Mouse (Mus musculus) embryo, embryonic 11 days (tissue): ENCODE data around the gene Ube2t.

Experiments used
- DNase-seq: peaks from one replicate; pipeline ENCODE4 v3.0.0-alpha.2; 2015

Ube2t gene

DNA sequence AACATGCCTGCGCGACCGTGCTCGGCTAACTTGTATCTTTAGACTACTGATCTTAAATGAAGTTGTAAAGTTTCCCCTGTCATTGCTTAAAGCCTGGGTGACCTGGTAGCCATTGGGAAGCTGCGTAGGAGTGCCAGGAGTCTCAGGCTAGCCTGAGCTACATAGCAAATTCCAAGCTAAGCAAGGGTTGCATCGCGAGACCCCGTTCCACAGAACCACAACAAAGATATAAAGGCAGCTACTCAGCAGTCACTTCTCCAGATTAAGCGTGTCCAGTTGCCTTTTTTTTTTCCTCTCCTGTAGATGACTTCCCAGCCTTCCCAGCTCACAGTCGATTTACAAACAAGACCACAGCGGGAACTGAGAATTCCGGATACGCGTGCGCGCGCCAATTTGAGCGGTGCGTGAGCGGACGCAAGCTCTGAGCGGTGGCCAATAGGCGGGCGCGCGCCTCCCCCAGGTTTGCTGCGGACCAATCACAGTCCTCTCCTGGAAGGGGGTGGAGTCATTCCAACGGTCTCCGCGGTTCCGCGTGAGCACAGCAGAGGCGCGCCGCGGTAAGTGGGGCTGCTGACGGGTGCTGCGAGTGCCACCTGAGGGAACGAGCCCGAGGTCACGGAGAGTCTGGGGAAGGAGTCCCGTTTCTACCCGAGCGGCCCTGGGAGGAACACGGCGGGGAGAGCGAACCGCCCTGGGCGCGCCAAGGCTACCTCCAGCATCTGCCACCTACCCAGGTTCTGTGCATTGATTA, at the start of gene Ube2t:
Ube2t (plus strand) TSS at position 513 of the 751 bp plus-strand sequence.
- DNase-seq, result peak; percentile 98

DNA sequence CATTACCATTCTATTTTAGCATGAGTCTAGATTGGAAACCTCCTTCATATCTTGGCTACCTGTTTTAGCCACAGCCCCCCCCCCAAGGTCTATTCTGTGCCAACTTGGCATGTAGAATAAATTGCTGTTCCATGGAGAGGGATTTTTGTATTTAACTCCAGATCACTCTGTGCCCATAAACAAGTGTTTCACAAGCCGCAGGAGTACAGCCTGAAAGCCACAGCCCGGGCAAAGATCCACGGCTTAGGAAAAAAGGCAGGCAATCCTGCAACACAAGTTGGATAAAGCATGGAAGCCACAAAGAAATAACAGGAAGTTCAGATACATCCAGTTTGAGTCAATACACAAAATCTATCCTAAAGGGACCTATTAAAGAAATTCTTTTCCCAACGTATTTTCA, 48.8 kb upstream of the Ube2t start:
- no peak for DNase-seq

DNA sequence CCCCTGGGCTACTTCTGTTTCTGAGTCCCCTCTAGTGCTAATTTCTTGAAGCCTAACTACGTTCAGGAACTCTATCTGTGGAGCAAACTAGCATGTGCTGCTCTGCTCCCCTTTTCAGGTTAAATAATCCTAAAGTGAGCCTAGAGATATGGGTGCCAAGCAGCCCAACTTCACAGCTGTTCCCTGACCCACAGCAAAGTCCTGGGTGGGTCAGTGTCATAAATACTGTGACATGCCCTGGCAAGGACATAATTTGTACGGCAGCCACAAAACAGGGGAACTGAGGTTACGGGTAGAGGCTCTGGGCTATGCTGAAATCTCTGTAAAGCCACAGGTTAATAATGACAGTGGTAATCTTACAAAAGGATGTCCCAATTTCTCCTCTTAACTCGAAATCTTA, 46.9 kb upstream of the Ube2t start:
- DNase-seq, result no peak

DNA sequence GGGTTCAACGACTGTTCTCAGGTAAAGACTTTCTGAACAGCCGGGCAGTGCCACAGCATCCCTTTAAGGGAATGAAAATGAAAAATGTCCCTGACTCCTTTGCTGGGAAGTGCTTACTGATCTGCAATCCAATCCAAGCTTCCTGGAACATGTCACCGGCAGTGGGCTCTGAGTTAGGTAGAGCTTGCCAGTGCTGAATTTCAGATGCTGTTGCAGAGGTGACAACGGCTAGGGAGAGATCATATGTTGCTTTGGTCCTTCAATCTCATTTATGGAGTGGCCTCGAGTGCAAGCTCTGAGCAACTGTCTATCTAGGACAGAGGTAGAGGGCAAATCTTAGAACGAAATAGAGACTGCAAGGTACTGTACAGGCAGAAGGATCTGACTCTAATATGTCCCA, 43.4 kb upstream of the Ube2t start:
- DNase-seq, result no peak

DNA sequence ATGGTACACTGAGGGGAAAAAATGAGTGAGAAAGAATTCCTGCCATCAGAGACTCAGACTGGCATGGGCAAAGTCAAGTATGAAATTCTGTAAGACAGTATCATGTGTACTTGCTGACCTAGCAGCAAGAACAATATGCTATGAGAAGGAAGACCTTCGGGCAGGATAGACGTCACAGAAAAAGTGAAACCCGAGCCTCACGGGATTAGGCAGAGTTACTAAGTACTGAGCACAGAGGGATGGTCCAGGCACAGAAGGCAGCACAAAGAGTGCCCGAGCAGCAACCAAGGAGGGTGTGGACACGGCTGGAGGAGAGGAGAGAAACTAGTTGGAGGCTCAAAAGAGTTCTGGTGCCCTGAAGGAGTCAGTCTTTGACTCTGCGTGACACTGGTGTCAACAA, 29.9 kb upstream of the Ube2t start:
- peak; percentile 11 for DNase-seq

DNA sequence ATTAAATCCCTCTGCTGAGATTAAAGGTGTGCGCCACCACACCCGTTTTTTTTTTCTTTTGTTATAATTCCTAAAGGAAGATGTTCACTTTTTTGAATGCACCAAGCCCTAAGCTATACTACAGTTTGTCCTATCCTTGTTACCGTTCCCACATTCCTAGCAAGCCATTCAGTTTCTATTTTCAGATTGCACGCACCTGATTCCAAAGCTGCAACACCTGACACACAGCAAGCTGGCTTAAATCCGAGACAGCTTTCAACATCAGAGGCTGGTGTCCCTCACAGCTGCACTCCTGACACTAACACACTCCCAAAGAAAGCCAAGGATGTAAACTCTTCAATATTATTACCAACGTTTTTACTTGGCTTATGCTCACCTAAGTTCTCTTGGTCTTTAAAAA, 26.0 kb upstream of the Ube2t start:
- DNase-seq, result no peak

DNA sequence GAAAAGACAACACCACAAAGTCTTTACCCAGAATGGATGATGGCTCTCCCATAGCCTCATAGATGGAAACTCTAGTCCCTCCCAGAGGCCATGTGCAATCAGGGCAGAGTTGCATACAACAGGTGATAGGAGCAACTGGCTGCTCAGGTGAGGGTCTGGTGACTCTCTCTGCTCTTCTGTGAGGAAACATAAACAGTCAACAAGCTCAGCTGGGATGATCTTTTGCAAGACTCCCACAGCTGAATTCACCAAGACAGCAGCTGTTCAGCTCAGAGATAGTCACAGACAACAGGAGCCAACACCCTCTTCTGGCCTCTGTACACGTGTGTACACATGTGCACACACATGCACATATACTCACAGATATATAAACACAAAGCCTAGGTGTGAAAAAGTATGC, 24.1 kb upstream of the Ube2t start:
- DNase-seq, result no peak

DNA sequence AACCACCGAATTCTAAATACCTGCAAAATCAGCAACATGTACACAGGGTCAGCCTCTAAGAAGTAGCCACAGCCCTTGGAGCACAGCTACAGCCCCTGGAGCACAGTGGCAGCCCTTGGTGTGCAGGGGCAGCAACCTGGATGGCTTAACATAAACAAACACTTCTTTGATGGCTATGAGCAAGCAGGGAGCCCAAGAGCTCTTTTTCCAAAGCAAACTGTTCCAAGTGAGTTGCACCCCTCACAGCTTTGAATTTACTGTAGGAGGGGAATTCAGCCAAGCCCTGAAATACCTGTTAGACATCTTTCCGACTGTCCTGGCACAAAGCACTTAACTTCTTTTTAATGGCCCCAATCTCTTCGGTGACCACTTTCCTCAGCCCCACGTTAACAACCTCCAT, 21.5 kb upstream of the Ube2t start:
- DNase-seq, result no peak

DNA sequence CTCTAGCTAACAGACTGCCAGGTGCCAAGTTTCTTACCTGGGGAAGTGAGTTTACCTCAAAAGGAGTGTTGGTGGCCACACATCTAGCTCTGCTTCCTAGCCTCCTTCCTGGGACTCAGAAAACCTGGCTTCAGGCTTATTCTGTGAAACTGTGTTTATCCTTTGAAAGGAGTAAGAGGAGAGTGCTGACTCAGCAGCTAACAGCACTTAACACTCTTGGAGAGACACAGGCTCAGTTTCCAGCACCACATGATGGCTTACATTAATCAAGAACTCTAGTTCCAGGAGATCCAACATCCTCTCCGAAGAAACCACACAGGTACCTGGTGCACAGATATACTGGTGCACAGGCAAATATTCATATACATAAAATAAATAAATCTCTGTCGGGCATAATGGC, 19.5 kb upstream of the Ube2t start:
- no peak for DNase-seq

DNA sequence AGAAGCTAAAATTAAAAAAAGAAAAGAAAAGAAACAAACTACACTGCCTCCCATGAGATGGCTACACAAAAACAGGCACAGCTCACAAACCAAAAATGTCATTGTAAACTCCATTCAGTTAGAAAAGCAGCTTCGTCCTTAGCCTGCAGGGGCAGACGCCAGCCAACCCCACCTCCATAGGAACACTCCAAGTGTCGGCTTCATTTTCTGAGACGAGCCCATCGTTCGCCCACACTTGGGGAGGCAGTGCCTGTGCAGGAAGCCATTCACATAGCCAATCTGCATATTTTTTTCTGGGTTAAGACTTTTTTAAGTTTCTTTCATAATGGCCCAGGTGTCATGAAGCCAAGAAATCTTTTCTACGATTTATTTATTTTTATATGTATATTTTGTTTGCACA, 14.8 kb upstream of the Ube2t start:
- no peak for DNase-seq

DNA sequence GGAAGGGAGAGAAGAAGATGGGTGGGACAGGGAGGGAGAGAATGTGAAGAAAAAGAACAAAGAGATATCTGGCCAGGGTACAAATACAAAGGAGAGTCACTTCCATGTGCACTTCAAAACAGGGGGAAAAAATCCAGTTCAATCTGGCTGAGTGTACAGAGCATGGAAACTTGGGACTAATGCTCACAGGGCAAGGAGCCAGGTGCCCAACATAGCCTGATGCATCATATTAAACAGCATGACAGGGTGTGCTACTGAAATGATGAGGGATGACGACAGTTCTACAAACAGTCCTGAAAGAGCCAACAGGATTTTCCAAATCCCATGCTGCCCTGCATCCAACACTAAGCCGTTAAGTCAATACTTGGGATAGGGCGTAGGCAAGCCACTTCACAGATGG, 12.4 kb upstream of the Ube2t start:
- no peak for DNase-seq

DNA sequence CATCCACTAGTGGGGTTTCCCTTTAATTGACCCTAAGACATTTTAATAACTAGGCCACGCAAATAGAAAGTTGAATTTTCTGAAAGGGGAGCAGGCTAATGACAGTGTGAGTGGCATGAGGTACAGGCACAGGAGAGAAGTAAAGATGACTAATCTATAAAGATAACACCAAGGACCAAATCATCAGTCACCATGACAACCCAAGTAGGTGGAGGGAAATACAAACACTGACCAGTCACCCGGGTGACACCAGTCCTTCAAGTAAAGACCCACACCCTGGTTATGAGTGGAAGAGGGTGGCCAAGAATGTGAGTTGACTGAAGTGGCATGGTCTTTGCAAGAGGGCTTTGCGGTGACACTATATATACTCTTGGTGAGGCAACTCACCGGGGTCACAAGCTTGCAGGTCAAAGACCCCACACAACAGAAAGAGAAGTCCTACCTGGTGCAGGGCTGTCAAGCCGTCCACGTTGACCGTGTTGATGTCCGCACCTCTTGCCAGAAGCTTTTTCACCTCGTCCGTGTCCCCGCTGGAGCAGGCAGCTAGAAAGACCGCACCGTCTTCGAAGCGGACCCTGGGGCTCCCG, 7.2 kb upstream of the Ube2t start:
- DNase-seq, result no peak

DNA sequence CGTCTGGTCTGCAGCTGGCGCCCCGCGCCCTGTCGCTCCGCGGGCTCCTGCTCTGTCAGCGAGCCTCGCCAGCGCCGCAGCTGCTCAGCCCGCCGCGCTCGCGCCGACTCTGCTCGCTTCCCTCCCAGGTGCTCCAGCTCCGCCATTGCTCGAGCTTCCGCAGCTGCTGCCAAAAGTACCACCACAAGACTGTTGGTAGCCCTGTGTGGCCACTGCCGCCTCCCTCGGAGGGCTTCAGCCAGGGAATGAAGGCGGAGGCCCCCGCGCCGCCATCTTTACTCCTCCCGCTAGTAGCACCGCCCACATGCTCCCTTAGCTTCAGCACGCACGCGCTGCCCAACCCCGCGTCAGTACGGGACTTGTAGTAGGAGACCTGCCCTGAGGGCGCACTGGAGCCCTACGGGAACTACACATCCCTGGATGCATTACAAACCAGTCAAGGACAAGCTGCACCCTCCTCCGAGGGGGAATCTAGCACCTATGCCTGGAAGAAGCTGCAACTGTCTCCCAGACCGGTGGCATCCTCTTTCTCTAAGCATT, 6.7 kb upstream of the Ube2t start, which contains the start of gene Ppp1r12b:
Ppp1r12b (minus strand) TSS at position 306 of the 540 bp plus-strand sequence.
- peak; percentile 98 for DNase-seq

DNA sequence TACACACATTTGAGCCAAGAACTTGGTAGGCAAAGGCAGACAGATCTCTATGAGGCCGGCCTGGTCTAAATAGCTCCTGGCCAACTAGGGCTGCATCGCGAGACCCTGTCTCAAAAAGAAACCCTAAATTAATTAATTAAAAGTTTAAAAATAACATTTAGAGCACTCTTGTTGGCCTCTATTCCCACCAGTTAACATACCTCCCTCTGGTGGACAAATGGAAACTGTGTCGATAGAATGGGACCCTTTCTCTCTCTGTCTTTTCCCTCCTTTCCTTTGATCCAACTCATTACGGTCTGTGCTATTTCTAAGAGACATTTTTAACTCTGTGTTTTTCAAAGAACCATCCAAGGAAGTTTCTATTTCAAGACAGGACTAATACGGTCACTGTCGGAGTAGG, 1.7 kb upstream of the Ube2t start:
- no peak for DNase-seq

DNA sequence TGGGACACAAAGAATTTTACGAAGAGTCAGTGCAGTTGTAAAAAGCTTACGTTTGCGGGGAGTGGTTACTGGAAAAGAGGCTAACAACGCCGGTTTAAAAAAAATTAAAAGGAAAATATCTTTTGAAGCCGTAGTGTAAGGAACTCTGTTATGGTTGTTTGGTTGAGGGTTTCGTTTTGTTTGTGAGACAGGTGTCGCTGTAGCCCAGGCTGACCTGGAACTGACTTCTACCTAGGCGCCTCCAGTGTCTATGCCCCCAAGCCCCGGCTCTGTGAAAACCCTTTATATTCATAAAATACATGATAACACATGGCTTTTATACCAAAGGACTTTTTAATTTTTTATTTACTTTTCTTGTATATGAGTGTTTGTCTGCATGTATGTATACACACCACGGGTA, 456 bp downstream of the Ube2t start:
- DNase-seq, result peak; percentile 28

DNA sequence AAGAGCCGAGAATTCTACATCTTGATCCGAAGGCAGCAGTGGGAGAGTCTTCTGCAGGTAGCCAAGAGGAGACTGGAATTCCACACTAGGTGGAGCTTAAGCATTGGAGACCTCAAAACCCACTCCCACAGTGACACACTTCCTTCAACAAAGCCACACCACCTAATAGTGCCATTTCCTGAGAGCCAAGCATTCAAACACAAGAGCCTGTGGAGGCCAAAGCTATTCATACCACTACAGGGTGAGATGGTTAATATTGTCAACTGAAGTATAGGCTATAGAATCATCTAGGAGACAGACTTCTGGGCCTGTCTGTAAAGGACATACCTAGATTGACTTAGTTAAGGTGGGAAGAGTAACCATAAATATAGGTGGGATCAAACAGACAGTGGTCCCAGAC, 3.1 kb downstream of the Ube2t start:
- DNase-seq, result no peak

DNA sequence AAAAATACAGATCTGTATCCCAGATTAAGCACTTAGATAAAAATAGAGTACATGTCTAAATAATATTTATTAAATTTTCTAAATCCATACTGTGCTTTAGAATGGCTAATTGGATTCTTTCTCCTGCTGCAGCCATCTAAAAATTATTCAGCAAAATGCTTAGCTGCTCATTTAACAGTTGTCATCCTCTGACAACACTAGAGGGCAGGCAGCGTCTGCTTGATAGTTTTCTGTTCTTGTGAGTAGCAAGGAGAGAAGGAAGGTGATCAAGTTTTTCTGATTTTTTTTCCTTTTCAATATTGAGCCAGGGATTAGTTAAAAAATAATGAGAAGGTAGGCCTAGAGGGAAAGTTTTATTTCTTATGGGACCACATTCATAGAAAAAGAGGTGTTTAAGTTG, 10.6 kb downstream of the Ube2t start:
- DNase-seq, result no peak

DNA sequence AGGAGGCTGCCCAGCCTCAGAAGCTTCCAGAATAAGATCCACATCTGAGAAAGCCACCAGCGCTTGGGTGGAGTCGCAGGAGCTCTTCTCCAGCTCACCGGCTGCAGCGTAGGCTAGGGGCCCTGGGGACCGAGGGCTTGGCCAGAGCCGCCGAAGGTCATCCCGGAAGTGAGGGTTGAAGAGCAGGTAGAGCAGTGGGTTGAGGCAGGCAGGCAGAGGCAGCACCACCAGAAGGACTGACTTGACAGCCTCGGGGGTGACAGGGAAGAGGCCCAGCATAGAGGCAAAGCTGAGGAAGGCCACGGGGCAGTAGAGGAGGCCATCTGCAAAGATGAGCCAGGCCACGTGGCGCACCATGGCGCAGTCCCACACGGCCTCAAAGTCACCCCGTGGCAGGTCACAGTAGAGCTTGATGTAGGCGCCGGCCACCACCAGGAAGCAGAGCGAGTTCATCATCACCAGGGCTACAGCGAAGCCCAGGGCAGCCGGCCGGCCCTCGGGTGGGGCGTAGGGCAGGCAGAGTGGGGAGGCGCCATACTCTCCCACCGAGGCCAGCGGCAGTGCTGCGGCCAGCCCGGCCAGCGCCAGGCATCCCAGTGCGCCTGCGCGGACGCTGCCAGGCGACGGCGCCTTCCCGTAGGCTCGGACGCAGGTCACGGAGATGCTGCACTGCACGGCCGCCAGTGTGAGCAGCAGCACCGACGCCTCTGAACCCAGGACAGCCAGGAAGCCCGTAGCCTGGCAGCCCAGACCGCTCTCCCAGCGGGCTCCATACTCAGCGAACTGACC, 25.0 kb downstream of the Ube2t start:
- peak; percentile 87 for DNase-seq

DNA sequence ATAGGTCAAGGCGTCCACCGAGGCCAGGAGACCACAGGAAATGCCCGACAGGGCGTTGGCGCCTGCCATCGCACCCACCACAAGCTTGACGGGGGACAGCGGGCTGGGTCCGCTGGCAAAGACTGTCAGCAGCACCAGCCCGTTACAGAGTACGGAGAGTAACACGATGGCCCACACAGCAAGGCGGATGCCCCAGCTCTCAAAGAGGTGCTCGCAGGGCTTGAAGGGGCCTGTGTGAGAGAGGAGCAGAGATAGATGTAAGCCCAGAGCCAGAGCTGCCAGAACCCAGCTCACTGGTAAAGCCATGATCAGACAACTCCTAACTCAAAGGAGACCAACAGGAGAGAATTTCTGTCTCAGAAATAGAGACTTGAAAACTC, 25.6 kb downstream of the Ube2t start:
- no peak for DNase-seq

DNA sequence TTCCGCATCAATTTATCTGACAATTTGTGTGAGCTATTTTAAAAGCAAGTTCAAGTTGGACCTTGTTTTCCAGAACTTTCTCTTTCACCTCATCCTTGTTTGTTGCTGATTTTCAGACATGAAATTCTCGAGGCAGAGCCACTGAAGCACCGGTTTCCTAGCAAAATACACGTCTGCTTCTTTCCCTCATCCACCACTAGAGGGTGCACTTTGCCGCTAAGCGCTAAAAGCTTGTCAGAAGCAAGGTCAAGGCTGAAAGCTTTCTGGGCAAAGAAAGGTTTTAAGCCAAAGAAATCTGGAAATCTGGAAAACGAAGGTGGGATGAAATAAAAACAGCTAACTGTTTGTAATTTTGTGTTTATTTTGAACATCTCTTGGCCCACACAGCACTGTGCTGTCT, 27.0 kb downstream of the Ube2t start:
- peak; percentile 92 for DNase-seq

DNA sequence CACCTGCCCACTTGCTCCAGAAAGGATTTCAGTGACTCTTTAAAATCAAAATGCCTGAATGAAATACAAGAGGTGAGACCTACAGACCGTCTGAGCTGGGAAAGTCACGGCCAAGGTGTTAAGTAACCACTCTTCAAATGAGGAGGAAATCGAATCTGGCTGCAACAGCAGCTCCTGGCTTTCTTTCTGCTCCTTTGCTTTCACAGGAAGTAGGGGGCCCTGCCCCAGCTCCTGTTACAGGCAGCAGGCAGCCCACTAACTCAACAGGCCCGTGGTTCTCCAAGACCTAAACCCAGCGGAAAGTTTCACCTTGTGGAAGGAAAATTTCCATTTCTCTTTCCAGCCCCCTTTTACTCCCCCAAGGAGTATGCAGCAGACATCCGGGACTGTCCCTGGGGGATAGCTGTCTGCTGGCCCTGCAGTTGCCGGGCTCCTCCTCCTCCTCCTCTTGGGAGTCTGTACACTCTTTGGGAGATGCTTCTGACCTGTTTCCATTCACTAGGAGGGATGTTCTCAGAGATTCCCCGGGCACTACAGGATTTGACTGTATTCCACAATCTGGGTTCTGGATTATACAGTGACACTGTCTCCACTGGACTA, 29.8 kb downstream of the Ube2t start:
- peak; percentile 41 for DNase-seq

DNA sequence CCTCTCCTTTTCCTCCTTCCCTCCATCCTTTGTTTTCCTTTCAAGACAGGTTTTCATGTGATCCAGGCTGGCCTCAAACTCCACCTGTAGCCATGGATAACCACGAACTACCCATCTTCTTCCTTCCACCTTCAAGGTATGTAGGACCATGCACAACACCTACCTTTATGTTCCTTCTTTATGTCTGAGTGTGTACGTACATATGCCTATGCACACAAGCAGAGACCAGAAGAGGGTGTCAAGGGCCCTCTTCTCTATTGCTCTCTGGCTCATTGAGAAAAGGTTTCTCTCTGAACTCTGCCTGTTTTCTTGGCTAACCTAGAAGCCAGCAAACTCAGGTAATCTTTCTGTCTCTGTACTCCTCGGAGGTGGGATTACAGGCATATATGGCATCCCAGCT, 32.4 kb downstream of the Ube2t start:
- DNase-seq, result no peak

DNA sequence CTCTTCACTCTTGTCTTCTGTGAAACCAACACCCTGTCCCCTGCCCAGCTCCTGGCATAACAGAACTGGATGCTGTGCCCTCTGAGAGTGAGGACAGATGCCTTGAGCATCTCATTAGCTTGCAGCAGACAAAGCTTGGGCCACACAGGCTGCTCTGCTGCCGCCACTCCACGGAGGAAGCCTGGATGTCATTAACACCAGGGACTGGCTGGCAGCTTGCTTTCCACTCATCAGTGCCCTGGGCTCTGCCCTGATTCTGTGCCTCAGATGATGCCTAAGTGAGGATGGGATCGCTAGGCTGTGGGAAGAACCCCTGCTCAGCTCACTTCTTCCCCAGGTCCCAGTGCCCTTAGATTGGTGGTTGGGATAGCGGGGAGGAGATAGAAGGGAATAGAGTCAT, 33.1 kb downstream of the Ube2t start:
- no peak for DNase-seq
